Mouse (Mus musculus) mouse trophoblast stem cell (cell line): ENCODE data around the gene Myd88.

Experiments used
- in situ Hi-C, 2 experiments: fragments of 300-500 bp; cut with MseI, MboI; formaldehyde crosslinking; loops; 2 replicates in 1 of 2; 3 replicates in 1 of 2; pipeline ENCODE4 v1.15.1; 2025

The Myd88 gene

GRCm38 (mm10) chr9:119340212-119340580 is 1.0 kb downstream of the Myd88 start:
- in situ Hi-C loops: no loop called here

- in situ Hi-C loops: no loop called here
Measured at GRCm38 (mm10) chr9:119339558-119340211, 1.5 kb downstream of the Myd88 start, which contains the start of gene Acaa1a. Gene Acaa1a, plus strand, starts transcription at chr9:119339676.

GRCm38 (mm10) chr9:119339106-119339505 is 2.1 kb downstream of the Myd88 start:
- in situ Hi-C loops: no loop called here

- in situ Hi-C loops: no loop called here
Measured at GRCm38 (mm10) chr9:119338350-119338749, 2.9 kb downstream of the Myd88 start.

GRCm38 (mm10) chr9:119337842-119338241 is 3.4 kb downstream of the Myd88 start:
- in situ Hi-C loops: no loop called here

- in situ Hi-C loops: no loop called here
Measured at GRCm38 (mm10) chr9:119335571-119335970, 5.6 kb downstream of the Myd88 start.

GRCm38 (mm10) chr9:119334834-119335233 is 6.4 kb downstream of the Myd88 start:
- in situ Hi-C loops: no loop called here

- in situ Hi-C loops: no loop called here
Measured at GRCm38 (mm10) chr9:119334324-119334723, 6.9 kb downstream of the Myd88 start.

GRCm38 (mm10) chr9:119330186-119330963 is 10.8 kb downstream of the Myd88 start:
- in situ Hi-C loops: no loop called here

- in situ Hi-C loops: no loop called here
Measured at GRCm38 (mm10) chr9:119328488-119328887, 12.7 kb downstream of the Myd88 start.

- in situ Hi-C loops: no loop called here
Measured at GRCm38 (mm10) chr9:119324130-119324529, 17.1 kb downstream of the Myd88 start.

- in situ Hi-C loops: no loop called here
Measured at GRCm38 (mm10) chr9:119323260-119323645, 18.0 kb downstream of the Myd88 start.

- in situ Hi-C loops: no loop called here
Measured at GRCm38 (mm10) chr9:119322289-119323259, 18.6 kb downstream of the Myd88 start, which contains the start of gene Oxsr1. Gene Oxsr1, minus strand, starts transcription at chr9:119322427.

- in situ Hi-C loops: no loop called here
Measured at GRCm38 (mm10) chr9:119321392-119322229, 19.6 kb downstream of the Myd88 start.

- in situ Hi-C loops: no loop called here
Measured at GRCm38 (mm10) chr9:119320946-119321345, 20.3 kb downstream of the Myd88 start.

- in situ Hi-C loops: no loop called here
Measured at GRCm38 (mm10) chr9:119320446-119320845, 20.8 kb downstream of the Myd88 start.

GRCm38 (mm10) chr9:119318891-119319290 is 22.3 kb downstream of the Myd88 start:
- in situ Hi-C loops: no loop called here

- in situ Hi-C loops: no loop called here
Measured at GRCm38 (mm10) chr9:119313096-119313495, 28.1 kb downstream of the Myd88 start.

- in situ Hi-C loops: no loop called here
Measured at GRCm38 (mm10) chr9:119309067-119309466, 32.1 kb downstream of the Myd88 start.

GRCm38 (mm10) chr9:119305863-119306262 is 35.3 kb downstream of the Myd88 start:
- in situ Hi-C loops: no loop called here

GRCm38 (mm10) chr9:119298563-119298962 is 42.6 kb downstream of the Myd88 start:
- in situ Hi-C loops: no loop called here
